Mouse (Mus musculus) megakaryocyte, adult 5-6 weeks (primary cell): ENCODE results near the gene Rassf4. TPM values are rescaled to one million over a fixed set of nuclear protein-coding genes. Genes with fewer than 3 reads are reported as not detected.

Experiments
- ATAC-seq: 2 replicates; pipeline ENCODE4 v1.8.0; 2016; ENCODE audit warnings: mild to moderate bottlenecking, inconsistent platforms; ENCODE audit not compliant: poor library complexity, severe bottlenecking
- total RNA-seq, 2 experiments: library from RNA; stranded (forward) in 1 of 2; stranded (reverse) in 1 of 2; fragments of 153-499, 151-499 nt in 1 of 2; fragments of 221-1000, 200-1000 nt in 1 of 2; gene quantifications; 2 replicates each; pipeline versions ENCODE4 v1.2.3 to v1.2.4; 2015 to 2017

Gene Rassf4
- total RNA-seq (2015) (229 and 230 TPM in 2 replicates), total RNA-seq (2017) (165 and 181 TPM in 2 replicates)

DNA sequence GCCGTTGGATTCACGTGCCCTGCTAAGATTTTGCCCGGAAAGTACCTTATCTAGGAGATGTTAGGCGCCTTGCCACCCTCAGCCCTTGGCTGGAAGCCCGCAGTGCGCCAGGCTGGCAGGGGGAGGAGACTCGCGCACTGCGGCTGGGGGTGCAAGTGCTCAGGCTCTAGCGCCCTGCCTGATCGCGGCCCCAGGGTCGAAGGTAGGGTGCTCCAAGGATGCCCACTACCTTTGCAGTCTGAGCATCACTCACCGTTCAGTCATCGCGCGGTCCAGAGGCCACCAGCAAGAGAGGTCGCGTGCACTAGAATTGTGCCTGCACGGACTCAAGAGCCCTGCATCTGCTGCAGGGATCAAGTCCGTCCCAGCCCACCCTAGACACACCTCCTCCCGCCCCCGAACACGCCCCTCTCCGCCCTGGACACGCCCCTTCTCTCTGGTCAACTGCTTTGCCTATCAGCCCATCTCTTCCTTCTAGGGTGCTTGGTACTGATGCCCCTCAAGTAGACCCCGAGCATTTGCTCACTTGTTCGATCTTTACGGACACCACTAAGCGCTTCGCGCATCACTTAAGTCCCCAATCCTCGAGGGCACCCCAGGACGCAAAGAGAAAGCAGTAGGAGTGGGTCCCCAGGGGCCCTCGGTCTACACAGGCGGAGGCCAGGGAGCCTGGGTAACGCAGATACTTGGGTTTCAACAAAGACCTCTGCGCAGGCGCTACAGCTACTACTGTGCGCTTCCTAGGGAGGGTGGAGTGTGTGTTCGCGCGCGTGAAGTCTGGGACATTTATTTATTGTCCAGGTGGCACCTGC, at the start of gene Rassf4:
Gene Rassf4 (minus strand): TSS at position 482 of the 812 bp plus-strand sequence.
- ATAC-seq, result peak; percentile 75

DNA sequence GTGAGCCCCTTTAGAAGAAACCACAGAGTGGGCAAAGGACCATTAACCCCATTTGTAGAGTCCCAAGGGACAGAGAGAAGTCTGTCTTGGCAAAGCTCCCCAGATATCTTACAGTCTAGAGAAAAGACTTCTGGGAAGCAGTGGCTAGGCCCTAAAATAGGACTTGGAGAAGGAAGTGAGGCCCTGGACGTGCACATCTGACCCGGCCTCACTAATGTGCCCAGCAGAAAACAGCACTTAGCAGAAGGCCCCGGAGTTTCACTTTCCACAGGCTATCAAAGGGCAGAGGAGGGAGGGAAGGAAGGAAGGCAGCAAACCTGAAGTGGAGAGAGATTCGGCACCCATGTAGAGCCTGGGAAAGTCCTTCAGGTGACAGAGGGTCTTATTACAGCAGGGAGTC, 45.2 kb upstream of the Rassf4 start:
- peak; percentile 83 for ATAC-seq

DNA sequence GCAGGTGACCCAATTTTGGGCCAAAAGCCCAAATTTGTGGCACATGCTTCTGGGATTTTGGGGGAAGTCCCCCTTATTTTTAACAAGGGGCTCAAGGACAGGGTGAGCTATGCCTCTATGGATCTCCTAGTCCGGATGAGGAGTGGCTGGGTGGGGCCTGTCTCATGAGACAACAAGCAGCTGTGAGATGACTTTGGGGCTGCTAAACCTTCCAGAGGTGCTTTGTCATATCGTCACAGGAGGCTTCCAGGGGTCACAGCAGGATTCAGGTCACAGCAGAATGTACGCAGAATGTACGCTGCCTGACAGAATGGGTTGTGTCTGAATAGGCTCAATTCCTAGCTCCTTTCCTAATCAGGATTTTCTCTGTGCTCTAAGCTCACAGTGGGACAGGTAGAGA, 44.6 kb upstream of the Rassf4 start:
- no peak for ATAC-seq

DNA sequence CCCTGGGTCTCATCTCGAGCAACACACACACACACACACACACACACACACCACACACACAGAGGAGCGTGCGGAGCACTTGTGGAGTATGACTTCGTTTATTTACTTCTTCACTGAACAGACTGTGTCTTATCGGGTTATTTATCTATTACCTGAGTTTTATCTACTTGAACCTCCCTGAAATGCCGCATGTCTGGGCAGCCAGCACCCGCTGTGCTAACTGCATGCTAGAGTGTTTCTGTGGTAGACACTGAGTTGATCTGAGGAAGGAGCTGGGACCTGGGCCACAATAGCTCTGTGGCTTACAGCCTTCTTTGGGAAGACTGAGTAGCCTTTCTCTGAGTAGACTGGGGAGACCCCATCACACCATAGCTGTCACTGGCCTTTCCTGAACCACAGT, 44.1 kb upstream of the Rassf4 start:
- ATAC-seq, result no peak

DNA sequence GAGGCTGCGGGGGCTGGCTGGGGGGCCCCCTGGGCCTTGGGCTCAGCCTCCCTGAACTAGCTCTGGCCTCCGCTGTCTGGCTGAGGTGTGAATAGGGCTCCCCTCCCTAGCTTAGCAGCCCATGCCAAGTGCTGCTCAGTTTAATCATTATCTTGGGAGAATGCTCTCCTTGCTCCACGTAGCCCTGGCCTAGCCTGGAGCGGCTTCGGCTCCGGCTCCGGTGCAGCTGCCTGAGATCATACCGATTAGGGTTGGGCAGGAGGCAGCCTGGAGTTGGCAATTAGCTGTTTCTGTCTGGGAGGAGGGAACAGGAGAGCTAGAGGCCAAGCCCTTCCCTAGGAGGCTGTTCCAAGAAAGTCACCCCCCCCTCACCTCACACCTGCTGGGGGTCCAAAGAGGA, 42.9 kb upstream of the Rassf4 start, which contains the start of gene Tmem72:
Gene Tmem72 (minus strand): TSS at position 248 of the 400 bp plus-strand sequence.
- no peak for ATAC-seq

DNA sequence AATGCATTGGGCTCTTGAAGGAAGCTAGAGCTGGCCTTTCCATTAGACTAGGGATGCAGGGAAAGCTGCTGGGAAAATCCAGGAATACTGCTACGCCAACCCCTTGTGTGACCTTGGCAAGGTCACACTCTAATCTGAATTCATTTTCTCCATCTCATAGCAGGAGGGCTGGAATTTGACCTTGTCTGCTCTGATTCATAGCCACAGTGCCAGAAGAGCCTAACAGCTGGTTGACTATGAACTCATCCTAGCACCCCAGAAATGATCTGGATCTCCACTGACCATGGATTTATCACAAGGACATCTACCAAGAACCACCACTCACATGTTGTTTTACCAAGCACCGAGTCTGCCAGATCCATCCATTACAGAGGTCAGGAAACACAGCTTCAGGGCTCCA, 41.4 kb upstream of the Rassf4 start:
- no peak for ATAC-seq

DNA sequence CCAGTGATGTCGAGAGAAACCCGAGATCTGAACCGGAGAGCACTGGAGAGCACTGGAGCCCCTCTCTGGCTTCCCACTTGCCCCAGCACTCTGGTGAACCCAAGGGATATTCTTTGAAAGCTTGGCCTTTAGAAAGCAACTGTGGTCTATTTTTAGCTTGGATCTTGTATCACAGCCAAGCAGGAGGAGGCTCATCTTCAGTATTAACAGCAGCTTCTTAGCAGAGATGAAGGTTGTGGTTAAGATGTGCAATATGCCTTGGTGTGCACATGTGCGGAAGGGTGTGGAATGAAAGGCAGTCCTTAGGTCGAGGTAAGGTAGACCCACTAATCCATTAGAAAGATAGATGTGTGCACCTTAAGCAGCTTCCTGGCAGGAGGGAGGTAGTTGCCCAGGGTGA, 40.8 kb upstream of the Rassf4 start:
- no peak for ATAC-seq

DNA sequence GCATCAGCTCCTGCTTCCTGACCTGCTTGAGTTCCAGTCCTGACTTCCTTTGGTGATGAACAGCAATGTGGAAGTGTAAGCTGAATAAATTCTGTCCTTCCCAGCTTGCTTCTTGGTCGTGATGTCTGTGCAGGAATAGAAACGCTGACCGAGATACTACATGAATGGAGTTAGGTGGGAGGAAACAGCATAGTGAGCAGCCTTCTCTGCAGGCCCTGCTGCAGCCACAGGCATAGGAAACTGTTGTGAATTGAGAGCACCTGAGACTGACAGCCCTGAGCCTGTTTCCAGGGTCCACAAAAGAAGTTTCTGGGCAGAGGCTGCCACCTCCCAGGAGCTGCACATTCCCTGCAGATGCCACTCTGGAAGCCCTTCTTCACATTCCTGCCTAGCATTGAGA, 40.2 kb upstream of the Rassf4 start:
- ATAC-seq, result no peak

DNA sequence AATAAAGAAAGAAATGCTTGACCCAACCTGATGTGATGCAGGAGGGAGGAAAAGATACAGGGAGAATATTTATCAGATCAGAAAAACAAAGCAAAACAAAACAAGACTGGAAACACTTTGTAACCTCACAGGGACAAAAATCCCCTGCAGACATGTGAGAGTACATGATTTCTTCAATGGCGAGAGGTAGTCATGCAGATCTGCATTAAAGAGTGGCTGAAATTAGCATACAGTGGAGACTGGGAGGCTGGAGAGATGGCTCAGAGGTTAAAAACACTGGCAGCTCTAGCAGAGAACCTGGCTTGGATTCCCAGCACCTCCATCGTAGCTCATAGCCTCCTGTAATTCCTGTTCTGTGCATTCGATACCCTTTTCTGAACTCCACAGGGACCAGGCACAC, 38.8 kb upstream of the Rassf4 start:
- ATAC-seq, result no peak

DNA sequence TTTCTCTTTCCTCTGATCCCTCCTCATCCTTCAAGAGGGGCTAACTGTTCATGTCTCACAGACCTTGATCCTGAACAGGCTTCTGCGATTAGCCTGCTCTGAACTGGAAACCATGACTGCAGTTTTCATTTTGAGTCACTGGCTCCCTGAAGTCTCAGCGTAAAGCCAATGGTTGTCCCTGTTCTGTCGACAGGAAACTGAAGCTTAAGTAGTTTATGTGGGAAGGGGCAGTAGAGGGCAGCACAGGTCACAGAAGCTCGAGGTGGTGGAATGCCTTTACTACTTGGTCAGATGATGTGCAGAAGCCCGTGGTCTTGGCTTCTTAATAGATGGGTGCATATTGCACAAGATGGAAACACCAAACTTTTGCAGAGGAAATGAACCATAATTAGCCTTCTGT, 38.3 kb upstream of the Rassf4 start:
- ATAC-seq, result peak; percentile 72

DNA sequence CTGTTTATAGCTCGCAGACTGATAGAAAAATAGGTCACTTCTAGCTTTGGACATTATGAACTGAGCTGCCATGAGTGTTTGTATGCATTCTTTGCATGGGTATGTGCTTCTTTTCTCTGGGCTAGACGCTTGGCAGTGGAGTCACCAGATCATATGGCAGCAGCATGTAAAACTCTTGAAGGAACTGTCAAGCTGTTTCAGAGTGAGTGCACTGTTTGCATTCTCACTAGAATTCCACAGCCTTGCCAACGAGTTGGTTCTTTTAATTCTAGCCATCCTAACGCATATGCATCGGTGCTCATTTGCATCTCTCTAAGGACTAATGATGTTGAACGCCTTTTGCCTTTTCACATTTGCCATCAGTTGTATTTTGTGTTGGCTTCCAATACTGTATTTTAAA, 30.6 kb upstream of the Rassf4 start:
- no peak for ATAC-seq

DNA sequence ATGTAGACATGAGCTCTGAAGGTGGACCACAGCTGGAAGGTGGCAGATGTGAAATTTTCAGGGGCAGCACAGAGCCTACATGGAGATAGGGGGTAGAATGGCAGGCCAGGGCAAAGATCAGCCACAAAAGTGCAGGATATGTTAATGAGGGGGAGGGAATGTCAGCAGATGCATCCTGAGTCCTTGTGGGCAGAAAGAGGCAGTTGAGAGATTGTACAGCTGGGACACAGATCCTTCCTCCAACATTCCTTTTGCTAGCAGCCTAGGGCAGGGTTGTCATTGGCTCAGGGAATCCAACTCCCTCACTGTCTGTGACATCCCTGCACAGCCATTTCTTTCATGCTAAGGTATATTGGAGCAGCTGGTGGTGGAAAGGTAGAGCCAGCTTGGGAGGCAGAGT, 27.1 kb upstream of the Rassf4 start:
- no peak for ATAC-seq

DNA sequence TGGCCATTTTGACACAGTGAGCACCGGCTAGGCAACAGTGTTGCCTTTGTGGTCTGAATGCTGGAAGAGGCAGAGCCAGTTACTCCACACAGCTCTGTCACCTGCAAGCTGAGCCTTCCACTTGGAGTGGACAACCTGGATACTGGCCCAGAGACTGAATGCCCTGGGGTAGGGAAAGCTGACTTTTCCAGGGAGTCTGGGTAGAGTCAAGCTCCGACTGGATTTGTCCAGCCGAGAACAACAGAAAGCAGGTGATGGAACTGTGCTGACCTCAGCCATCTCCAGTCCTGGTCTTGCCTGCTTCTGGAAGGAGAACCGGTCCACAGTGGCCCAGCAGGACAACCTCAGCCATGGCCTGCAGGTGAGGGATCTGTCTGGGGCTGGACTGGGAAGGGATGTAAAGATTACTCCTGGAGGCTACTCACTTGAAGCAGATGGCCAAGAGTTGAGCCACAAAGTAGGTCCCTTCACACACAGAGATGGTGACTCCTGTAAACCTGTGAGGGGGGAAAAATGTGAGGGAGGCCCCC, 24.2 kb upstream of the Rassf4 start:
- no peak for ATAC-seq

DNA sequence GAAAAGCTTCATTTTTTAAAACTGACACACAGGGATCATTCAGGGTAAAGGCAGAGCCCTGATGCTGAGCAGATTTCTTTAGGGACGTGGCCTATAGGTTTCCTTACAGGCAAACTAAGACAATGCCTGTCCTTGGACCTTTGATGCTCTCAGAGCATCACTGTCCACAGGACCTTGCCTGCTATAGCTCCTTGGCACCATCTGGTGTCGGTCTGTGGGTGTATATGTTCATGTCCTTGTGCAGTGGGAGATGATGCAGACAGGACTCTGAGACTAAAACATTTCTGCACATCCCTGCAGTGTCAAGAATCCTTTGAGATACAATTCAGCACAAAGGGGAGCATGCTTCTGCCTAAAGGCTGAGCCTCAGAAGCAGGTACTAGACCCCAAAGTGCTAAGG, 23.7 kb upstream of the Rassf4 start:
- peak; percentile 67; the same call in 1 of the 2 replicates for ATAC-seq

DNA sequence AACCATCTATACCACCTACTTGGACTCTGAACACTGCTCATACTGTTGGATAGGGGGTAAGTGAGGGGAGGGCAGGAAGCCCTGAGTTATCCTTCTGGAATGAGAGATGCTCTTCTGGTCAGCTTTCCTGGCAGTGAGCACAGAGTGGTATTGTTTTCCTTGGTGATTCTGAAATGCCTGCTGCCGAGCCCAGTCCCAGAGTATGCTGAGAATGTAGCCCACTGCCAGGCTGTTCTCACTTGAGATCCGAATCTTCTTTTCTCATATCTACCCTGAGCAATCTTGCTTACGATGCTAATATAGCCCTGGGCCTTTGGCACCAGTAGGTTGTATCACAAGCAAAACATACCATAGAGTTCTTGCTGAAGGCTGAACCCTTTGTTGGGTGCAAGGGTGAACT, 20.6 kb upstream of the Rassf4 start:
- no peak for ATAC-seq

DNA sequence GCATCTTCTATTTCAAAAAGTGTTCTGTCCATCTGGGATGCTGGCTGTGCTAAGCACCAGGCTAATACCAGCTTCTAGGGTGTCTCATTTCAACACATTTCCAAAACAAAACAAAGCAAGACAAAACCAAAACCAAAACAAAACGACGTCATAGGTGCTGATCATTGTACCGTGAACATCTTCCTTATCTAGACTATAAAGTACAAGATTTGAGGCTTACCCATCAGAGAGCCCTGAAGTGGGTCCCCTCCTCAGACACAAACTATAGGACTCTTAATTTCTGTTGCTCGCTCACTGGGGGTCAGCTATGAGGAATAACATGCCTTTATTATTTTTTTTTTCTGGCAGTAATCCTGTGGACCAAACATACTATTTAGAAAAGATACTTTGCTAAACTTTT, 19.9 kb upstream of the Rassf4 start:
- ATAC-seq, result no peak

DNA sequence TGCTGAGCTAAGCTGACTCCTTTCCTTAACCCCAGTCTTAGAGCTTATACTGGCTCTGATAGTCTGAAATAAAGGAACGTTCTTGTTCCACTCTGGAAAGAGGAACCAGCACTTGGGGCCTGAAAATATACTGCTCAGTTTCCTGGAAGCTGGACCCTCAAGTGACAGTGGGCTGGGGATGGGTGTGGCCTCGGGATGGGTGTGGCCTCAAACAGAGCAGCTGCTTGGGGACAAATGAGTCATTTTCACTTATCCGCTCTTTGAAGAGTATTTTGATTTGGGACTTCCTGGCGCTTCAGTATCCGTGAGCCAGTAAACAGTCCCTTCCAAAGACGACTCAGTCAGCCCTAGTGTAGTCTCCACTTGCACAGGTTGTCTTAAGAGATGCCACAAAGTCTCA, 8.6 kb upstream of the Rassf4 start:
- ATAC-seq, result peak; percentile 82

DNA sequence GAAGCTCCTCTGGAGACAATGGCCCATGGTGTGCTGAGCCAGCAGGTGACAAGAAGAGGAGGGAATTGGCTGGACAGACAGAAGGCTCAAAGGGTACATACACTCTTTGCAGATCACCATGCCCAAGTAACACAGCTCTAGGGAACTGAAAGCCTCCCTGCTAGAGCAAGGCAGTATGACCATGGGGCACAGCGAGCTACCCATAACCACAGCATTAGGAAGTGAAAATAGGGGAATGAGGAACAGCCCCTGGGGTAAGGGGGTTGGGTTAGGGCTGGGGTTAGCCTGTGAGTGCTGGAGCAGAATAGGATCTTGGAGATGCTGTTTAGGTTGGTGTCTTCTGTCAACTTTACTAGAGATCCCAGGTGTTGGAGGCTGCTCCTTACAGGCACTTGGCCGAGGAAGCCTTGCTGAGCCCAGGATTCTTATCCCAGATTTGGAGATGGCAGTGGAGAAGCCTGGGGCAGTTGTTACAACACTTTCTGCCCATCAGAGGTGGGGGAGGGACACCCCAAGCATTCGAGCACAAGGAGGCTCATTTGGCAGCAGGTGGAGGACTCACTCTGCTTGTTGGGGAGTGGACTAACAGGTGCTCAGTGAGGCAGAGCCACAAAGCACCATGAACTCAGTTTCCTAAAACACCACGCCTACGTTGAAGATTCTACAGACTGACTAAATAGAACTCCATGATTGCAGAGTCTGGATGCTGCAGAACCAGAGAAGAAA, 6.0 kb upstream of the Rassf4 start:
- ATAC-seq, result peak; percentile 78

DNA sequence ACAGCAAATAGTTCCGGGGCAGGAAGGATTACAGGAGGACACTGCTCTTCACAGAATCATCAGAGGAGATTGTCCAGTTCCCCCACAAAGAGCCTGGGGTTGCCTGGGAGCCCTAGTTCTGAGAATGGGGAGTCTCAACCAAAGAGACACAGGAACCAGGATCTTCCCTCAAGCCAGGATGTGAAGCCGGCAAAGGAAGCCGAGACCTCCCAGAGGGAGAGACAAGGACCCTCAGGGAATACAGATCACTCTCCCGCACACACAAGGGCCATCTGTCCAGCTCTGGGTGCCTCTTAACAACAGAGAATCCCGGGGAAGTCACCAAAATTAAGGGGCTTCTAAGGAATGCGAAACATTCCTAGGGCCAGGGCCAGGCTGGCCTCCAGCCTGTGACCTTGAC, 3.6 kb upstream of the Rassf4 start:
- ATAC-seq, result no peak

DNA sequence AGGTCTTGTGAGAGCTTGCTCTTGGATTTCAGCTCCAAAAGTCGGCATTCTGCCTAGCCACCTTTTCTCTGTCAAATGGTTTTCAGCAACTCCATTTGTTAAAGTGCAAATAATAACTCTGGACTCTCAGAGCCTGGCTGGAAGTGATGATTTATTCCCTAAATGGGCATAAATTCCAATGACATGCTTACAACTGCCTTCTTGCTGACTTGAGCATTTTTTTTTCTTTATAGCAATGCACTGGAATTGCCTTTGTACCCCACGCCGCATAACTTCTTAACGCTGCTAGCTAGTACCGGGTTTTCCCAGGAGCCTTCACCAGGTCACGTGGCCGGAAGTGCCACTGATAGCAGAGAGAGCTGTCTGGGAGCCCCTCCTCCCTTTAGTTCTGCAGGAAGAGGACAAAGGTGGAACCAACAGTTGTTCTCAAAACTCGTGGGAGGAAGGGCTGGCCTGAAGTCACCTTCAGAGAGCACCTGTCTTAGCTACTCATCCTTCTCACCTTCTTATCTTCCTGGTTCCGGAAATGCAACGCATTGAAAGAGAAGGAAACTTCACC, 2.7 kb upstream of the Rassf4 start:
- ATAC-seq, result no peak

DNA sequence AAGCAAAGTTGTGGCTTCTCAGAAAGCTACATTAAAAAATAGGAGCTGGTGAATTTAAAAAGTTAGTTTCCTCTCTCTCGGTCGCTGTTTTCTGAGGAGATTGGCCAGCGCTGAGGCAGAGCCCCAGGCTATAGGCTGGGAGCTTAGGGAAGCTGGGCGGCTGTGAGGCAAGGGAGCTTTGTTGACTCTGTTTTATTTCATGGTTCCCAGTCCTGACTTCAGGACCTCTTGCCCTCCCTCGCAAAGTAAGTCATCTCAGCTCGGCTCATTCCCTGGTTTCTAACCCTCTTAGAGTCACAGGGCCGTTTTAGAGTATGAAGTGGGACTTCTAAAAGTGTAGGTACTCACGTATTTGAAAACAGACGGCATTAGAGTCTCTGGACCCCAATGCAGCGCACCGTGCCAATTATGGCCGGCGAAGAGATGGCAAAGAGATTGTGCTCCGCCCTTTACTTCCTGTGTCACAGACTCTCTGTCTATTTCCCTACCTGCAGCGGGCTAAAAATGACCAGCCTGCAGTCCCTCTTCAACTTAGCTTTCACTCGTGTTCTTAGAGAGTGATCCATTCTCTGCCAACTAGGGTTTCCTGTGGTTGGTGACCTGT, 633 bp upstream of the Rassf4 start:
- peak; percentile 19 for ATAC-seq
